Mouse (Mus musculus) embryonic facial prominence, embryonic 13.5 days (tissue): ENCODE results near the gene Ly6c2. TPM values are rescaled to one million over a fixed set of nuclear protein-coding genes. Genes with fewer than 3 reads are reported as not detected.
"Not testable (repeated sequence)": the region's sequence is repeated elsewhere in the genome, so short reads cannot be mapped to it uniquely, and the experiment has no call there.

ENCODE experiments used
- ATAC-seq: fragments of 200-750 bp; cut with Nextera tagmentation; 2 replicates; pipeline ENCODE4 v1.8.0; 2017; ENCODE audit warnings: low read depth; ENCODE audit not compliant: insufficient number of reproducible peaks, insufficient read depth, low FRiP score, low TSS enrichment
- H3K27ac ChIP-seq: fragments of 300-500 bp; sonication (generic); 2 replicates; pipeline ENCODE4 v1.5.1; 2015; ENCODE audit warnings: moderate library complexity, mild to moderate bottlenecking, inconsistent platforms
- H3K27me3 ChIP-seq: fragments of 300-500 bp; sonication (generic); 2 replicates; pipeline ENCODE4 v1.6.1; 2015; ENCODE audit warnings: mild to moderate bottlenecking, inconsistent platforms
- H3K36me3 ChIP-seq: fragments of 300-500 bp; sonication (generic); 2 replicates; pipeline ENCODE4 v1.6.1; 2015; ENCODE audit warnings: mild to moderate bottlenecking, inconsistent platforms
- H3K4me1 ChIP-seq: fragments of 300-500 bp; sonication (generic); 2 replicates; pipeline ENCODE4 v1.6.1; 2015; ENCODE audit warnings: inconsistent platforms
- H3K4me2 ChIP-seq: fragments of 300-500 bp; sonication (generic); 2 replicates; pipeline ENCODE4 v1.6.1; 2015; ENCODE audit warnings: moderate library complexity, mild to moderate bottlenecking, inconsistent platforms
- H3K4me3 ChIP-seq: fragments of 300-500 bp; sonication (generic); 2 replicates; pipeline ENCODE4 v1.5.1; 2015; ENCODE audit warnings: mild to moderate bottlenecking, inconsistent platforms
- H3K9ac ChIP-seq: fragments of 300-500 bp; sonication (generic); 2 replicates; pipeline ENCODE4 v1.6.1; 2015; ENCODE audit warnings: mild to moderate bottlenecking, inconsistent platforms
- H3K9me3 ChIP-seq: fragments of 300-500 bp; sonication (generic); 2 replicates; pipeline ENCODE4 v1.6.1; 2016; ENCODE audit warnings: inconsistent platforms
- WGBS: fragments of 180-500 bp; shearing (Covaris S2); methylation state at CpG from one replicate; pipeline ENCODE4 v1.1.7; 2015; ENCODE audit warnings: mixed read lengths; 5-methylcytosine and 5-hydroxymethylcytosine counted together
- polyA plus RNA-seq: library from polyadenylated mRNA; unstranded; fragments of >200 nt; fragmentation: Nextera tagmentation; extraction: Ambion mirVana; gene quantifications from 2 replicates; pipeline ENCODE4 v1.2.1, GENCODE M21; 2015

The Ly6c2 gene
- polyA plus RNA-seq, result 0.65 and 1.5 TPM in 2 replicates

DNA sequence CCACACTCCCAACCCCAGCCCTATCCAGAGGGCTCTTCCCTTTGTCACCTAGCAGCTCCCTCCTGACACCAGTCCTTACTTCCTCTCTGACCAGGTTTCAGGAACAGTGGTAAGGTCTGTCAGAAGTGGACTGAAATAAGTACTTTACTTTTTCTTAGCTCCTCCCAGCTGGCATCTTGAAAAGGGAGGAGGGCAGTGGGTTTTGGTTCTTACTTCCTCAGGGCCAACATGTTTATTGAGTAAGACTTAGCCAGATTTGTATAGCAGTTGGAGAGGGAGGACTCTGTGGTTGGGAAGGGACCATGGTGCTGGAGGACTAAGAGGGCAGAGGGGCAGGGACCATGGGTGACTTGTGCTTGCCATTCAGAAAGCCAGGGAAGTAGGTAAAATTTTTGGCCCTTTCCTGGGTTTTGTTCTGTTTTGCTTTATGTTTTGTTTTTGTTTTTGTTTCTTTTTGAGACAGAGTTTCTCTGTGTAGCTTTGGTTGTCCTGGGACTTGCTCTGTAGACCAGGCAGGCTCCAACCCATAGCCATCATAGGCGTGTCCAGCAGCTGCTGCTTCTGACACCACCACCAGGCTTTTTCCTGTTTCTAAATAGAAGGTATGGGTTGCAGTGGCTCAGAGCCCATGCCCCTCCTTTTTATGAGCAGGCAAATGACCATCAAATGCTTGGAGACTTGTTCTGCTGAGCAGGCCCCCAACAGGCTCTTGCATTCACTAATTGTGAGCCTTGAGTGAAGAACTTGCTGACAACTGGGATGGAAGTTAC, at the start of gene Ly6c2:
Ly6c2 (minus strand) TSS at position 110 of the 770 bp plus-strand sequence.
- not testable (repeated sequence) for H3K27me3 ChIP-seq, H3K4me3 ChIP-seq, H3K9ac ChIP-seq, H3K4me1 ChIP-seq, H3K4me2 ChIP-seq, H3K36me3 ChIP-seq, ATAC-seq, H3K27ac ChIP-seq, H3K9me3 ChIP-seq
- 83% methylated on average over 1 of the region's 1 CpGs for WGBS

DNA sequence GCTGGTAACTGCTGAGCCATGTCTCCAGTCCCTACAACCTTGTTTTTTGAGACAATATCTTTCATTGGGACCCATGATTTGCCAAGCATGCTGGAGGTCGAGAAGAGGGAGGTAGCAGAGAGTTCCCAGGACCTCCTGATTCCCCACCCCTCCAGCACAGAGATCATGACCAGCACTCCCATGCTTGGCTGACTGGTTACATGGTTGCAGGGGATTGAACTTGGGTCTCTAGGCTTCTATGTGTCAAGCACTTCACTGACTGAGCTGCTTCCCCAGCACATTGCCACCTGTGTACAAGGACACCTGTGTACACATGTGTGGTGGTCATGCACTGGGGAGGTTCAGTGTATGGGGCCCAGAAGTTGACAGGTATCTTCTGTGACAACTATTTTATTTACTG, 45.9 kb upstream of the Ly6c2 start:
- H3K4me1 ChIP-seq, result no peaks in the 10 kb centered on the region
- H3K4me3 ChIP-seq, result no peak overlapping the region
- 0 out of 2 replicates have a peak, but pooled peaks cover 3% of the 10 kb centered on the region for H3K9me3 ChIP-seq
- H3K9ac ChIP-seq, result no peak overlapping the region
- no peaks in the 10 kb centered on the region for H3K27me3 ChIP-seq
- H3K4me2 ChIP-seq, result no peak overlapping the region
- WGBS, result 39% methylated on average over 1 of the region's 1 CpGs
- no peaks in the 10 kb centered on the region for H3K36me3 ChIP-seq
- no peak overlapping the region for H3K27ac ChIP-seq
- ATAC-seq, result no peak

DNA sequence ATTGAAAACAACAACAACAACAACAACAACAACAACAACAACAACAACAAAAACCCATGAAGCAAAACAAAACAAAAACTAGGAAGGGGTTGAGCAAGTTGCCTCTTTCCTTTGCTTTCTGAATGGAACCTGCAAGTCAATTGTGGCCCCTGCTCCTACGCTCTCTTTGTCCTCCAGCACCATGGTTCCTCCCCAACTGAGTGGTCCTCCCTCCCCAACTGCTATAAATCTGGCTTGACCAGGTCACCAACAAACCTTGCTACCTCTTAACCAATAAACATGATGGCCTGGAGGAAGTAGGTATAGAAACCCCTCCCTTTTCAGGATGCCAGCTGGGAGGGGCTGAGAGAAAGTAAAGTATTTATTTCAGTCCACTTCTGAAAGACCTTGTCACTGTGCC, 43.2 kb upstream of the Ly6c2 start, which contains the start of gene Ly6g:
Ly6g (plus strand) TSS at position 301 of the 400 bp plus-strand sequence.
- Histone ChIP-seq H3K9me3 (0 out of 2 replicates have a peak, but pooled peaks cover 3% of the 10 kb centered on the region), H3K27me3 (no peaks in the 10 kb centered on the region), H3K4me3 (no peak within 1 kb of the TSS), H3K36me3 (no peaks in the 10 kb centered on the region), H3K27ac (no peak within 1 kb of the TSS), H3K9ac (no peak within 1 kb of the TSS), H3K4me2 (no peak within 1 kb of the TSS), H3K4me1 (no peaks in the 10 kb centered on the region)
- no peak for ATAC-seq
- 86% methylated on average over 1 of the region's 1 CpGs for WGBS

DNA sequence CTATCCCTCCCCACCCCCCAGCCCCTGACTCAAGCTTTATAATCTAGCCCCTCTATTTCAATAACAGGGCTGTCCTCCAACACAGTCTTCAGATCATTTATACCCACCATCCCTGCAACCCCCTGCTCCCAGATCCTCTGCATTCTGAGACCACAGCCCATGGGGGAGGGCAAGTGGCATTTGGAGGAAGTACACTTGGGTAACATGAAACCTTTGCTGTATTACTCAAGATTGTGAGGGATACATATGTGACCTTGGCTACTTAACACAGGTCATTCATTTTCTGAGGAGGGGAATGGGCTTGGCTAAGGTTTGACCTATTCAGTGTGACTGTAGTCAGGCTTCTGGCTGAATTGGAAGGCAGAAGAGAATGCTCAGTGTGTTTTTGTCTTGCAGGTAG, 41.3 kb upstream of the Ly6c2 start:
- no peak overlapping the region for H3K9ac ChIP-seq
- H3K36me3 ChIP-seq, result no peaks in the 10 kb centered on the region
- no peak overlapping the region for H3K4me3 ChIP-seq
- H3K4me2 ChIP-seq, result no peak overlapping the region
- no peak for ATAC-seq
- no peaks in the 10 kb centered on the region for H3K9me3 ChIP-seq
- H3K4me1 ChIP-seq, result no peaks in the 10 kb centered on the region
- no peak overlapping the region for H3K27ac ChIP-seq
- no peaks in the 10 kb centered on the region for H3K27me3 ChIP-seq

GRCm38 (mm10) chr15:75143735-75144134, 32.0 kb upstream of the Ly6c2 start:
- 65% methylated on average over 3 of the region's 3 CpGs for WGBS
- H3K4me3 ChIP-seq, result no peak overlapping the region
- no peak for ATAC-seq

DNA sequence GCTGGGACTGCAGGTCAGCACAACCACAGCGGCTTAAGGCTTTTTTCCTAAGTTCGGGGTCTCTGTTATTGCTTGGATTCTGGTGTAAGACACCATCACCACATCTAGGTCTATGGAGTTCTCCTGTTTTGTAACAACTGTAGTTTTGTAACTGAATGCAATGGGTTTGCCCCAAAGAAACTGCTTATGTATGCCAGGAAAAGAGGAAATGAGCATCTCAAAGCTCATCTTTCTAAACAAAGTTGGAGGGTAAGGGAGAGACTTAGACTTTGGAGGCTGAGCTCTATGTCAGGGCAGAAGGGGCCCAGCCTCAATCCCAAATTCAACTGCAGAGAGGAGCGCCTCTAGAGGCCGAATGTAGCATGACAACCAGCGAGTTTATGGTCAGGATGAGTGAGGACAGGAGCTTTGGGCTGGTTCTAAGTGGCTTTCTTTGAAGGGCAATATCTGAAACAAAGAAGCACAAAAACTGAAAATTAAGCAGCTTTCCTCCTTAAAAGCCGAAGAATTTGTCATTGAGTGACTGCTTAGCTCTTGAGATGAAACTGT, 30.1 kb upstream of the Ly6c2 start:
- not testable (repeated sequence) for ATAC-seq, H3K36me3 ChIP-seq, H3K4me3 ChIP-seq, H3K9me3 ChIP-seq, H3K27ac ChIP-seq, H3K4me2 ChIP-seq, H3K9ac ChIP-seq, H3K4me1 ChIP-seq, H3K27me3 ChIP-seq
- WGBS, result 45% methylated on average over 6 of the region's 6 CpGs

More at GRCm38 (mm10) chr15:75143735-75144134, 32.0 kb upstream of the Ly6c2 start:
- Histone ChIP-seq H3K27ac (no peak overlapping the region), H3K36me3 (no peaks in the 10 kb centered on the region), H3K4me2 (no peak overlapping the region), H3K9ac (no peak overlapping the region), H3K27me3 (no peaks in the 10 kb centered on the region), H3K4me1 (no peaks in the 10 kb centered on the region), H3K9me3 (no peaks in the 10 kb centered on the region)

DNA sequence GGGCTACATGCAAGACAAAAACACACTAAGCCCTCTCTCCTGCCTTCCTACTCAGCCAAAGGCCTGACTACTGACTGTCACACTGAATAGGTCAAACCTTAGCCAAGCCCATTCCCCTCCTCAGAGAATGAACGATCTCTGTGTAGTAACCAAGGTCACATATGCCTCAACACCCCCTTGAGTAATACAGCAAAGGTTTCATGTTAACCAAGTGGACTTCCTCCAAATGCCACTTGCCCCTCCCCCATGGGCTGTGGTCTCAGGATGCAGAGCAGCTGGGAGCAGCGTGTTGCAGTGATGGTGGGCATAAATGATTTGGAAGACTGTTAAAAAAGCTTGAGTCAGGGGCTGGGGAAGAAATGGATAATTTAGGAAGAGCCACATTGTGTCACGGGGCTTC, 26.0 kb upstream of the Ly6c2 start:
- not testable (repeated sequence) for H3K4me2 ChIP-seq, H3K27me3 ChIP-seq, H3K4me3 ChIP-seq, H3K9ac ChIP-seq, H3K36me3 ChIP-seq, H3K4me1 ChIP-seq, H3K27ac ChIP-seq, H3K9me3 ChIP-seq, ATAC-seq
- 71% methylated on average over 3 of the region's 3 CpGs for WGBS

- not testable (repeated sequence) for H3K4me3 ChIP-seq, H3K9ac ChIP-seq, H3K36me3 ChIP-seq, H3K9me3 ChIP-seq, H3K4me2 ChIP-seq, H3K27me3 ChIP-seq, ATAC-seq, H3K4me1 ChIP-seq, H3K27ac ChIP-seq
- WGBS, result 80% methylated on average over 2 of the region's 2 CpGs
These were observed 23.5 kb upstream of the Ly6c2 start for GRCm38 (mm10) chr15:75135090-75135783.

- not testable (repeated sequence) for H3K4me2 ChIP-seq, ATAC-seq, H3K4me3 ChIP-seq, H3K27me3 ChIP-seq, H3K4me1 ChIP-seq, H3K36me3 ChIP-seq, H3K9ac ChIP-seq, H3K9me3 ChIP-seq, H3K27ac ChIP-seq
- WGBS, result 95% methylated on average over 2 of the region's 2 CpGs
These were observed 20.6 kb upstream of the Ly6c2 start for GRCm38 (mm10) chr15:75132346-75132745.

DNA sequence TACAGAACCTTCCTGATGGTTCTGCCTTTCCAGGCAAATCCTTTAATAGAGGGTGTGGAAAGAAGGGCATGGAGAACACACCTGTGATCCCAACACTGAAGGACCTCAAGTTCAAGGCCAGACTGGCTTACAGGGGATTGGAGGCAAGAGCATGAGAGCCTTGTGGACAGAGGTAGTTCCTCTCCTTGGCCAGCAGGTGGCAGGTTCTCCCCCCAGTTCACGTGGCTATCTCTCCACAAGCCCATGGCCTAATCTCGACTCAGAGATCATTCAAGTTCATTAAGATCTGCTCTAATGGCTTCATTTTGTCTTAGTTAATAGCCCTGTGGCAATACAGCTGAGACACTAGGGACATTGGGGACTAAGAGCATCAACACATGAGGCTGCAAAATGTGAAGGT, 8.3 kb upstream of the Ly6c2 start:
- Histone ChIP-seq H3K4me1 (no peaks in the 10 kb centered on the region), H3K9ac (no peak overlapping the region), H3K27me3 (no peaks in the 10 kb centered on the region), H3K36me3 (no peaks in the 10 kb centered on the region), H3K27ac (no peak overlapping the region), H3K4me2 (no peak overlapping the region), H3K9me3 (no peaks in the 10 kb centered on the region), H3K4me3 (no peak overlapping the region)
- 25% methylated on average over 2 of the region's 2 CpGs for WGBS
- ATAC-seq, result no peak

DNA sequence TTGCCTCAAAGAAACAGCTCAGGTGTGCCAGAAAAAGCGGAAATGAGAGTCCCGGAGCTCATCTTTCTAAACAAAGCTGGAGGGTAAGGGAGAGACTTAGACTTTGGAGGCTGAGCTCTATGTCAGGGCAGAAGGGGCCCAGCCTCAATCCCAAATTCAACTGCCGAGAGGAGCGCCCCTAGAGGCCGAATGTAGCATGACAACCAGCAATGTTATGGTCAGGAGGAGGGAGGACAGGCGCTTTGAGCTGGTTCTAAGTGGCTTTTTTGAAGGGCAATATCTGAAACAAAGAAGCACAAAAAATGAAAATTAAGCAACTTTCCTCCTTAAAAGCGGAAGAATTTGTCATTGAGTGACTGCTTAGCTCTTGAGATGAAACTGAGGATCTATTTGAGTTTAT, 7.0 kb upstream of the Ly6c2 start:
- H3K27me3 ChIP-seq, H3K9ac ChIP-seq, ATAC-seq, H3K4me1 ChIP-seq, H3K4me2 ChIP-seq, H3K4me3 ChIP-seq, H3K27ac ChIP-seq, H3K36me3 ChIP-seq, H3K9me3 ChIP-seq: not testable (repeated sequence)
- 18% methylated on average over 5 of the region's 7 CpGs for WGBS

DNA sequence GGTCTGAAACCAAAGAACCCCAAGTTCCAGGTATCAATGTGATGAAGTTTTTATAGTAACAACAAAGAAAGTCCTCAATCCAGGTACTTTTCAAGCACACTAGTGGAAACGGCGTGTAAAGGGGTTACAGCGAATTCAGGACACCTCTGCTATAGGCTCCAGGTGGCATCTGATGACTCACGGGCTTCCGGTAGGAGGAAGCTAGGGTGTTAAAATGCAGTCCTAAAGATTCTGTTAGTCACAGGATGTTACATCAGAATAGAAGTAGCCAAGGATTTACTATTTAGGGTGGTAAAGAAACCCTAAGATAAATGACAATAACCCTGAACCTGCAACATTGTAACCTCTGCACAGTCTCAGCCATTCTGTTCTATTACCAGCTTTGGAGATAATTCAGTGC, 5.7 kb upstream of the Ly6c2 start:
- ATAC-seq, H3K4me2 ChIP-seq, H3K4me1 ChIP-seq, H3K36me3 ChIP-seq, H3K9me3 ChIP-seq, H3K4me3 ChIP-seq, H3K9ac ChIP-seq, H3K27ac ChIP-seq, H3K27me3 ChIP-seq: not testable (repeated sequence)
- 93% methylated on average over 5 of the region's 5 CpGs for WGBS
